Mouse (Mus musculus) intestine, postnatal 0 days (tissue): ENCODE data around the gene Epo. TPM values are rescaled to one million over a fixed set of nuclear protein-coding genes. Genes with fewer than 3 reads are reported as not detected.

Experiments used
- ATAC-seq: fragments of 200-750 bp; cut with Nextera tagmentation; 2 replicates; pipeline ENCODE4 v1.8.0; 2017; ENCODE audit warnings: mild to moderate bottlenecking, moderate TSS enrichment, moderate library complexity
- H3K27ac ChIP-seq: fragments of 300-500 bp; sonication (generic); 2 replicates; pipeline ENCODE4 v1.5.1; 2014; ENCODE audit warnings: mild to moderate bottlenecking, low read depth, low read length, moderate library complexity
- H3K27me3 ChIP-seq: fragments of 300-500 bp; sonication (generic); replicated peaks from 2 replicates; pipeline ENCODE4 v1.6.1; 2014; ENCODE audit warnings: low read length, mixed read lengths; ENCODE audit not compliant: control insufficient read depth, insufficient read depth
- H3K36me3 ChIP-seq: fragments of 300-500 bp; sonication (generic); 2 replicates; pipeline ENCODE4 v1.6.1; 2014; ENCODE audit warnings: mild to moderate bottlenecking, moderate library complexity; ENCODE audit not compliant: control insufficient read depth, insufficient read depth
- H3K4me1 ChIP-seq: fragments of 300-500 bp; sonication (generic); replicated peaks from 2 replicates; pipeline ENCODE4 v1.6.1; 2014; ENCODE audit warnings: antibody characterized with exemption, low read length, mixed read lengths; ENCODE audit not compliant: control insufficient read depth, insufficient read depth
- H3K4me2 ChIP-seq: fragments of 300-500 bp; sonication (generic); replicated peaks from 2 replicates; pipeline ENCODE4 v1.6.1; 2014; ENCODE audit warnings: low read depth, mild to moderate bottlenecking, moderate library complexity
- H3K4me3 ChIP-seq: fragments of 300-500 bp; sonication (generic); 2 replicates; pipeline ENCODE4 v1.5.1; 2014; ENCODE audit warnings: low read depth, low read length
- H3K9ac ChIP-seq: fragments of 300-500 bp; sonication (generic); 2 replicates; pipeline ENCODE4 v1.6.1; 2014; ENCODE audit warnings: mild to moderate bottlenecking, low read depth, low read length
- H3K9me3 ChIP-seq: fragments of 300-500 bp; sonication (generic); 2 replicates; pipeline ENCODE4 v1.6.1; 2016; ENCODE audit warnings: mixed run types; ENCODE audit not compliant: control insufficient read depth
- CTCF ChIP-seq: sonication (generic); IDR thresholded peaks from 2 replicates; pipeline ENCODE4 v1.5.1; 2016; ENCODE audit warnings: low read depth, mild to moderate bottlenecking, control low read depth, antibody characterized with exemption, moderate library complexity
- WGBS: fragments of 180-500 bp; shearing (Covaris S2); extraction: QIAGEN DNeasy Blood & Tissue Kit; methylation state at CpG from one replicate; pipeline ENCODE4 v1.1.7; 2014; 5-methylcytosine and 5-hydroxymethylcytosine counted together
- polyA plus RNA-seq: library from polyadenylated mRNA; unstranded; fragments of >200 nt; fragmentation: Nextera tagmentation; extraction: Ambion mirVana; gene quantifications from 2 replicates; pipeline ENCODE4 v1.2.1, GENCODE M21; 2015

Epo gene
- polyA plus RNA-seq, 1 experiment from 2014 or later: not detected

DNA sequence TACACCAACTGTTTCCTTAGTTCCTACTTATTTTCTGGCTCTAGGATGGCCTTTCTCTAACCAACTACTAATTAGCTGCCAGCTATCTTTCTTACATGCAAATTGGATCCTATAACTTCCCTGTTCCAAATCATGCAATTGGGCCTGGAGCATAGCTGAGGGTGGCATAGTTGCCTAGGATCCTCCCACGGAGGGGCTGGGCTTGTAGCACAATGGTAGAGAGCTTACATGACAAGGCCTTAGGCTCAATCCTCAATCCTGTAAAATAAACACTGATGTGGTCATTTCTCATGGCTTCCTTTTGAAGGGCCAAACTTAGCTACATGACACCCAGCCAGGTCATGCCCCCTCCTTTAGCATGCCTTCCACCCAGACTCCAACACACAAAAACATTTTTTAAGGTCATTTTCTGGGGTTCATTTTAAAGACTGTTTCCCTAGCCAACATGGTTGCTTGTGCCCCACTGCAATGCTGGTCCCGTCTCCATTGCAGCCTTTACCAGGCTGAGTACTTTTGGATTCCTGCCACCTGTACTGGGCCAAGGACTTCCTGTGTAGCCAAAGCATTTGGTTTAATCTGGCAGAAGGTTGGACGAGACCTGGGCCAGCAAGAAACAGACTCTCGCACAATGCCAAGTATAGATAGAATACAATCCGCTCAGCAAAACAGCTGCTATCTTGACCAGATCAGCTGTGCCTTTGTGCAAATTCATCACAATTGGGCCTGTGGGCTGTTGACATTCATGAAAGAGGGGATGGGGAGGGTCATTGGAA is 8.9 kb upstream of the Epo start:
- WGBS: 73% methylated on average over 5 of the region's 5 CpGs
- no peak for TF ChIP-seq CTCF
- H3K36me3 ChIP-seq: no peaks in the 10 kb centered on the region
- no peak overlapping the region for H3K4me3 ChIP-seq
- H3K27me3 ChIP-seq: no peaks in the 10 kb centered on the region
- no peaks in the 10 kb centered on the region for H3K4me1 ChIP-seq
- H3K9ac ChIP-seq: no peak overlapping the region
- H3K27ac ChIP-seq: no peak overlapping the region
- no peaks in the 10 kb centered on the region for H3K9me3 ChIP-seq
- ATAC-seq: no peak
- H3K4me2 ChIP-seq: no peak overlapping the region

DNA sequence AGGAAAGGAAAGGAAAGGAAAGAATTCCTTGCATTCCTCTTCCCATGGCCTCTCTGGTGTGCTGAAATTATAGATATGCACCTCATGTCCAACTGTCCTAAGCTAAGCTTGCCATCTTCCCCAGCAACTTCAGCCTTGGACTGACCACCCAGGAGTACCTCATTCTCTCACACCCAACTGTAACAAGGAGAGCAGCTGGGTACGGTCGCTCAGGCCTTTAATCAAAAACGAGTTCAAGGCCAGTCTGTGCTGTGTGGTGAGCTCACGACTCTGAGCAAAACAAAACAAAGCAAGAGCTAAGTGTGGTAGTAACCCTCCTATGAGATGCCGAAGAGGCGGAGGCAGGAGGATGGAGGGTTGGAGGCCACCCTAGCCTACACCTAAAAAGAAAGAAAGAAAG is 7.9 kb upstream of the Epo start:
- no peak for TF ChIP-seq CTCF
- H3K36me3 ChIP-seq: no peaks in the 10 kb centered on the region
- ATAC-seq: no peak
- H3K9me3 ChIP-seq: no peaks in the 10 kb centered on the region
- H3K27me3 ChIP-seq: no peaks in the 10 kb centered on the region
- no peak overlapping the region for H3K4me3 ChIP-seq
- H3K9ac ChIP-seq: no peak overlapping the region
- H3K4me2 ChIP-seq: no peak overlapping the region
- no peaks in the 10 kb centered on the region for H3K4me1 ChIP-seq
- H3K27ac ChIP-seq: no peak overlapping the region
- WGBS: 70% methylated on average over 6 of the region's 6 CpGs

DNA sequence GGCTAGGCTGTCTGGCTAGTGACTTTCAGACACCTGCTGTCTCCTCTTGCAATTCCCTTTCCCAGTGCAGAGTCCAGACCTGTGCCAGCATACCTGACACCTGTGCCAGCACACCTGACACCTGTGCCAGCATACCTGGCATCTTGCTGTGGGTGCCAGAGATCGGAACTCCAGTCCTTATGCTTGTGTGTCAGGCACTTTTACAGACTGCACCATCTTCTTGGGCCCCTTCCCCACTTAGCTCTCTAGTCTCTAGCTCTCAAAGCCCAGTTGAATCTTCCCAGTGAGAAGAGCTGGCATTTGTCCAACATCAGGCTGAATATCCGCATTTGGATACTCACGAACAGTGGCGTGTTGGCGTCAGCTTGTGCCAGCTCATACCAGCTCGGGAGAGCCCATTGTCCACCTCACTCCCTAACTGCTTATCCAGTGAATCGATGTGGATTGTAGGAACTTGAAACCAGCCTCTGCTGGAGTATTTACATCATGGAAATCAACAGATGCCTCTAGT is 6.3 kb upstream of the Epo start:
- 58% methylated on average over 7 of the region's 7 CpGs for WGBS
- ATAC-seq: 0 out of 2 replicates have a peak, but pooled peaks have one; percentile 31

DNA sequence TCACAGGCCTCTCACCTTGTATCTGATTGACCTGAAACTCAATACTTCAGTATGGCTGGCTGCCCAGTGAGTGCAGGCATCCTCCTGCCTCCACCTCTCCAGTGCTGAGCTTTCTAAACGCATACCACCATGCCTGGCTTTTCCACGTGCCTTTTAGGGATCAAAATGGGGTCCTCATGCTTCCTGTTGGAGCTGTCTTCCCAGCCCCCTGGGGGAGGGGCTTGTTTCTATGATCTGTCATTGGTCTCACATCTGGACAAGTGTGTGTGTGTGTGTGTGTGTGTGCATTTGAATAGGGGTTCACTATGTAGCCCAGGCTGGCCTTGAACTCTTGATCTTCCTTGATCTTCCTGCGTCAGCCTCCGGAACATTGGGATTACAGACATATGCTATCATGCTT is 4.4 kb upstream of the Epo start:
- WGBS: 60% methylated on average over 4 of the region's 4 CpGs
- H3K4me2 ChIP-seq: no peak overlapping the region
- no peak overlapping the region for H3K9ac ChIP-seq
- no peak for ATAC-seq
- TF ChIP-seq CTCF: no peak
- no peaks in the 10 kb centered on the region for H3K27me3 ChIP-seq
- no peaks in the 10 kb centered on the region for H3K9me3 ChIP-seq
- no peak overlapping the region for H3K27ac ChIP-seq
- H3K4me1 ChIP-seq: 0 out of 2 replicates have a peak, but pooled peaks cover 3% of the 10 kb centered on the region
- no peaks in the 10 kb centered on the region for H3K36me3 ChIP-seq
- no peak overlapping the region for H3K4me3 ChIP-seq

More for the DNA sequence above, 6.3 kb upstream of the Epo start:
- H3K27me3 ChIP-seq: no peaks in the 10 kb centered on the region
- H3K4me2 ChIP-seq: no peak overlapping the region
- no peak for TF ChIP-seq CTCF
- 0 out of 2 replicates have a peak, but pooled peaks cover 3% of the 10 kb centered on the region for H3K4me1 ChIP-seq
- H3K27ac ChIP-seq: no peak overlapping the region
- H3K36me3 ChIP-seq: no peaks in the 10 kb centered on the region
- H3K9me3 ChIP-seq: no peaks in the 10 kb centered on the region
- H3K4me3 ChIP-seq: no peak overlapping the region
- H3K9ac ChIP-seq: no peak overlapping the region

DNA sequence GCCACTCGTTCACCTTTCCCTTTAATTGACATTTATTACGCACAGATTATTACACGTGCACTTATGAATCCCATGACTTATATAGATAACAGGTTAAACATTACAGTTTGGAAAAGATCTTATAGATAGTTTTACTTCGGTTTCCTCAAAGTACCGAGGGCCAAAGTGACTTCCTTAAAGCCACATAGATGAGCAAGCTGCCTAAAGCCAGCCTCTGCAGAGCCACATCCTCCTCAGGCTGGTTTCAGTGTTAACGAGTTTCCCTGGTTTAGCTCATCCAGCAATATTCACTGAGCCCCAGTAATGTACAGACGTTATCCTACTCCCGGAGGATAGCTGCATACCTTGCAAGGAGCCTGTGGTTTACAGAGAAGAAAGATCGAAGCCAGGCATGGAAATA is 2.3 kb upstream of the Epo start:
- Histone ChIP-seq H3K4me2 (peak overlapping the region; percentile 38), H3K36me3 (peaks cover under 1% of the 10 kb centered on the region; the same call in 1 of the 2 replicates), H3K9ac (no peak overlapping the region), H3K4me1 (0 out of 2 replicates have a peak, but pooled peaks cover 5% of the 10 kb centered on the region), H3K27ac (no peak overlapping the region), H3K27me3 (no peaks in the 10 kb centered on the region), H3K4me3 (no peak overlapping the region), H3K9me3 (no peaks in the 10 kb centered on the region)
- WGBS: 37% methylated on average over 9 of the region's 9 CpGs
- TF ChIP-seq CTCF: no peak
- no peak for ATAC-seq

DNA sequence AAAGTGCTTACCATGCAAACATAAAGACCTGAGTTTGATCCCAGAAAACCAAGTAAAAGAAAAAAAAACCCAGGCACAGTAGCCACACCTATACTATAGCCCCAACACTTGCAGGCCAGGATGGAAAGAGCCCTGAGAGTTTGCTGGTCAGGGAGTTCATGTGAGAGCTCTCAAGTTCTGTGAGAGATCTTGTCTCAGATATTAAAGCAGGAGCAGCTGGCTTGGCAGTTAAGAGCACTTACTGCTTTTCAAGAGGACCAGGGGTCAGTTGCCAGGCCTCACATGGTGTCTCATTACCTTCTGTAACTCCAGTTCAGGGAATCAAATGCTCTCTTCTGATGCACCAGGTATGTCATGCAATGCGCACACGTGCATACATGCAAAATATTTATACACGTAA is 1.7 kb upstream of the Epo start:
- peaks cover 6% of the 10 kb centered on the region; the same call in 1 of the 2 replicates for H3K36me3 ChIP-seq
- H3K4me3 ChIP-seq: no peak overlapping the region
- no peak for TF ChIP-seq CTCF
- peak overlapping the region; percentile 3; the same call in 1 of the 2 replicates for H3K27ac ChIP-seq
- WGBS: 92% methylated on average over 3 of the region's 3 CpGs
- no peak overlapping the region for H3K4me2 ChIP-seq
- no peaks in the 10 kb centered on the region for H3K27me3 ChIP-seq
- no peaks in the 10 kb centered on the region for H3K9me3 ChIP-seq
- no peak overlapping the region for H3K9ac ChIP-seq
- 0 out of 2 replicates have a peak, but pooled peaks cover 9% of the 10 kb centered on the region for H3K4me1 ChIP-seq
- ATAC-seq: no peak
